Mouse (Mus musculus) midbrain, embryonic 16.5 days (tissue): ENCODE measurements at regions not wholly inside any gene's neighbourhood (a gene's known extent, or its start where the extent isn't known, plus 50 kb on each side); places are given as distances from the start of the nearest gene placed in this dataset.

Experiments used
- ATAC-seq: fragments of 200-750 bp; cut with Nextera tagmentation; 2 replicates; pipeline ENCODE4 v1.8.0; 2017; ENCODE audit warnings: moderate TSS enrichment
- H3K27ac ChIP-seq: fragments of 300-500 bp; sonication (generic); 2 replicates; pipeline ENCODE4 v1.5.1; 2014; ENCODE audit warnings: mild to moderate bottlenecking, low read length, mixed read lengths
- H3K27me3 ChIP-seq: fragments of 300-500 bp; sonication (generic); 2 replicates; pipeline ENCODE4 v1.6.1; 2014; ENCODE audit warnings: low read depth, low read length, mixed read lengths; ENCODE audit not compliant: control insufficient read depth, insufficient read depth
- H3K36me3 ChIP-seq: fragments of 300-500 bp; sonication (generic); 2 replicates; pipeline ENCODE4 v1.6.1; 2014; ENCODE audit warnings: mild to moderate bottlenecking, low read length, moderate library complexity, mixed read lengths; ENCODE audit not compliant: control insufficient read depth, insufficient read depth
- H3K4me1 ChIP-seq: fragments of 300-500 bp; sonication (generic); 2 replicates; pipeline ENCODE4 v1.6.1; 2014; ENCODE audit warnings: mild to moderate bottlenecking, low read length, mixed read lengths; ENCODE audit not compliant: control insufficient read depth, insufficient read depth
- H3K4me2 ChIP-seq: fragments of 300-500 bp; sonication (generic); 2 replicates; pipeline ENCODE4 v1.6.1; 2014; ENCODE audit warnings: mild to moderate bottlenecking, low read length, mixed read lengths
- H3K4me3 ChIP-seq: fragments of 300-500 bp; sonication (generic); 2 replicates; pipeline ENCODE4 v1.5.1; 2014; ENCODE audit warnings: low read depth, mild to moderate bottlenecking, low read length, moderate library complexity, mixed read lengths
- H3K9ac ChIP-seq: fragments of 300-500 bp; sonication (generic); 2 replicates; pipeline ENCODE4 v1.6.1; 2014; ENCODE audit warnings: low read depth, low read length, mixed read lengths
- H3K9me3 ChIP-seq: fragments of 300-500 bp; sonication (generic); replicated peaks from 2 replicates; pipeline ENCODE4 v1.6.1; 2014; ENCODE audit warnings: mild to moderate bottlenecking, low read length, mixed read lengths; ENCODE audit not compliant: control insufficient read depth, poor library complexity, severe bottlenecking
- WGBS: fragments of 180-500 bp; shearing (Covaris S2); extraction: QIAGEN DNeasy Blood & Tissue Kit; methylation state at CpG from one replicate; pipeline ENCODE4 v1.1.7; 2014; 5-methylcytosine and 5-hydroxymethylcytosine counted together

GRCm38 (mm10) chr8:82702044-82702443 lies 71.9 kb downstream of the Zfp330 start:
- H3K27me3 ChIP-seq: no peaks in the 10 kb centered on the region
- WGBS: 66% methylated on average over 1 of the region's 1 CpGs
- no peak overlapping the region for H3K4me3 ChIP-seq
- no peaks in the 10 kb centered on the region for H3K9me3 ChIP-seq
- no peaks in the 10 kb centered on the region for H3K4me1 ChIP-seq
- ATAC-seq: no peak
- H3K27ac ChIP-seq: no peak overlapping the region
- H3K4me2 ChIP-seq: no peak overlapping the region
- H3K36me3 ChIP-seq: no peaks in the 10 kb centered on the region
- no peak overlapping the region for H3K9ac ChIP-seq

DNA sequence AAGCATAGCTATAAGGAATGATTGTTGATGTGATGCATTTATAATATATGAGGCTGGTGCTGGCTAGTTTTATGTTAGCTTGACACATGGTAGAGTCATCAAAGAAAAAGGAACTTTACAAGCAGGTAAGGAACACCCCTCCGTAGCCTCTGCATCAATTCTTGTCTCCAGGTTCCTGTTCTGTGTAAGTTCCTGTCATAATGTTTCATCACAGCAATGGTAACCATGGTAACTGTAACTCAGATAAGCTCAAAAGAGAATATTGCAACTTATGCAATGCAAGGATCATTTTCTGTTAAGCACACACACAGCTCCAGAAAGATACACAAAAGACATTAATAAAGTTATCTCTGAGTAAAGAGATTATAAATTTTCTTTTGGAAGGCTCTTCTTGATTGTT lies 73.5 kb downstream of the Zfp330 start:
- Histone ChIP-seq H3K9me3 (no peaks in the 10 kb centered on the region), H3K4me1 (no peaks in the 10 kb centered on the region), H3K9ac (no peak overlapping the region), H3K27me3 (no peaks in the 10 kb centered on the region), H3K36me3 (no peaks in the 10 kb centered on the region), H3K4me2 (no peak overlapping the region), H3K4me3 (no peak overlapping the region), H3K27ac (no peak overlapping the region)
- 48% methylated on average over 1 of the region's 1 CpGs for WGBS
- ATAC-seq: peak; percentile 66

DNA sequence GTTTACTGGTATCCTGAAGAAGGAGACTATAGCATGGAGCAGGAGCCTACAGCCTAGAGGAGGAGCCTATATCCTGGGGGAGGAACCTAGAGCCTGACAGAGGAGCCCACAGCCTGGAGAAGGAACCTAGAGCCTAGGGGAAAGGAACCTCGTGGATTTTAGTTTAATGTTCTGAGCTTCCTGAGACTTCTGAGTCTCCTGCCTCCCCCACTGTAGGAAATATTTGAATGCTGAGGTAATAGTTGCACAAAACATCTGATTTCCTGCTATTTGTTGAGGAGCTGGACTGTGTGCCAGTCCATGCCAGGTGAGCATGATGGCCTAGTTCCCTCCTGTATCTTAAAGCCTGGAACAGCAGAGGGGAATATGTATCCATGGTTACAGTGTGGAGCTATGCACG lies 74.7 kb downstream of the Zfp330 start:
- Histone ChIP-seq H3K4me2 (no peak overlapping the region), H3K36me3 (no peaks in the 10 kb centered on the region), H3K4me1 (no peaks in the 10 kb centered on the region), H3K27me3 (no peaks in the 10 kb centered on the region), H3K9me3 (no peaks in the 10 kb centered on the region), H3K4me3 (no peak overlapping the region), H3K27ac (no peak overlapping the region), H3K9ac (no peak overlapping the region)
- no peak for ATAC-seq
- WGBS: 71% methylated on average over 2 of the region's 2 CpGs

GRCm38 (mm10) chr8:82698071-82698470 lies 75.9 kb downstream of the Zfp330 start:
- 65% methylated on average over 2 of the region's 2 CpGs for WGBS
- ATAC-seq: no peak
- Histone ChIP-seq H3K9me3 (no peaks in the 10 kb centered on the region), H3K27me3 (no peaks in the 10 kb centered on the region), H3K36me3 (no peaks in the 10 kb centered on the region), H3K4me3 (no peak overlapping the region), H3K9ac (no peak overlapping the region), H3K4me1 (no peaks in the 10 kb centered on the region), H3K27ac (no peak overlapping the region), H3K4me2 (no peak overlapping the region)

DNA sequence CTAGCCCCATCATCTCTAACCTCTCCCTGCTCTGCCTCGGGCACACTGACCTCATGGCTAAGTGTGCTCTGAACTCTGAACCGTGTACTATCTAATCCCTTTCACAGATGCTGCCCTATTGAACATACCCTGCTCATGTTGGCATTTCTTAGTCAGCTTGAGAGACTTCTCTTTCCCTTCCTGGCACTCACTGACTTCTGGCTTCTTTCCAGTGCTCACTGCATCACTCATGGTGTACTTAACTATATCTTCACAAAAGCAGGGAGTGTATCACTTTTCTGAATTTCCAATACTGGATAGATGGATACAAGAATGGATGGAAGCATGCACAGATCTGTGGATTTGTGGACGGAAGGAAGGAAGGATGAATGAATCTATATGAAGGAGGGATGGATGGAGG lies 80.9 kb downstream of the Zfp330 start:
- 83% methylated on average over 3 of the region's 3 CpGs for WGBS
- Histone ChIP-seq H3K27me3 (no peaks in the 10 kb centered on the region), H3K4me2 (no peak overlapping the region), H3K4me1 (no peaks in the 10 kb centered on the region), H3K36me3 (no peaks in the 10 kb centered on the region), H3K9me3 (no peaks in the 10 kb centered on the region), H3K9ac (no peak overlapping the region), H3K27ac (no peak overlapping the region), H3K4me3 (no peak overlapping the region)
- no peak for ATAC-seq

GRCm38 (mm10) chr8:82689322-82689721 lies 84.6 kb downstream of the Zfp330 start:
- Histone ChIP-seq H3K9me3 (no peaks in the 10 kb centered on the region), H3K4me3 (no peak overlapping the region), H3K27me3 (no peaks in the 10 kb centered on the region), H3K36me3 (no peaks in the 10 kb centered on the region), H3K4me2 (no peak overlapping the region), H3K4me1 (no peaks in the 10 kb centered on the region), H3K9ac (no peak overlapping the region), H3K27ac (no peak overlapping the region)
- ATAC-seq: peak; percentile 72; the same call in 1 of the 2 replicates
- 63% methylated on average over 3 of the region's 3 CpGs for WGBS

- H3K36me3 ChIP-seq: no peaks in the 10 kb centered on the region
- no peaks in the 10 kb centered on the region for H3K27me3 ChIP-seq
- no peak overlapping the region for H3K4me3 ChIP-seq
- no peak overlapping the region for H3K9ac ChIP-seq
- ATAC-seq: no peak
- no peaks in the 10 kb centered on the region for H3K4me1 ChIP-seq
- H3K4me2 ChIP-seq: no peak overlapping the region
- H3K9me3 ChIP-seq: no peaks in the 10 kb centered on the region
- 93% methylated on average over 3 of the region's 3 CpGs for WGBS
- no peak overlapping the region for H3K27ac ChIP-seq
Observed at GRCm38 (mm10) chr8:82685966-82686365, 88.0 kb downstream of the Zfp330 start.

GRCm38 (mm10) chr8:82678793-82679192 lies 95.2 kb downstream of the Zfp330 start:
- Histone ChIP-seq H3K27me3 (no peaks in the 10 kb centered on the region), H3K9ac (no peak overlapping the region), H3K4me1 (no peaks in the 10 kb centered on the region), H3K27ac (no peak overlapping the region), H3K4me3 (no peak overlapping the region), H3K36me3 (no peaks in the 10 kb centered on the region), H3K4me2 (no peak overlapping the region), H3K9me3 (no peaks in the 10 kb centered on the region)
- ATAC-seq: peak; percentile 45; the same call in 1 of the 2 replicates
- 32% methylated on average over 1 of the region's 1 CpGs for WGBS

DNA sequence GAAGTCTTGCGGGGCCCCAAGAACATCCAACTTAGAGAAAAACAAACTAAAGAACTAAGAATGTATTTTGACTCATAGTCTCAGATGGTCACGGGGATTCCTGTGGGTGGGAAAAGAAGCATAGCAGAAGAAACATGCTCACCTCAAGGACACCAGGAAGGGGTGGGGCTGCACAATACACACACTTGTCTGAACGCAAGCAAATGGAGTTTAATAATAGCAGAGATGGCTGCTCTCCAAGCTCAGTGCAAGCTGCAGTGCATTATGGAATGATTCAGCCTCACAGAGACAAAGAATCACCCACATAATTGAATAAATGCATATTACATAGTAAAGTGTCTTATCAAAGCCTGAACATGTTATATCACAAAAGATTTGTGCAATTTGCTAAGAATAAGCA lies 96.2 kb downstream of the Zfp330 start:
- Histone ChIP-seq H3K27me3 (no peaks in the 10 kb centered on the region), H3K9me3 (no peaks in the 10 kb centered on the region), H3K36me3 (no peaks in the 10 kb centered on the region), H3K4me1 (no peaks in the 10 kb centered on the region), H3K9ac (no peak overlapping the region), H3K27ac (no peak overlapping the region), H3K4me3 (no peak overlapping the region), H3K4me2 (no peak overlapping the region)
- no peak for ATAC-seq
- WGBS: 86% methylated on average over 3 of the region's 3 CpGs

- no peak for ATAC-seq
- Histone ChIP-seq H3K36me3 (no peaks in the 10 kb centered on the region), H3K9ac (no peak overlapping the region), H3K27me3 (no peaks in the 10 kb centered on the region), H3K4me1 (no peaks in the 10 kb centered on the region), H3K27ac (no peak overlapping the region), H3K9me3 (no peaks in the 10 kb centered on the region), H3K4me3 (no peak overlapping the region), H3K4me2 (no peak overlapping the region)
- 93% methylated on average over 4 of the region's 4 CpGs for WGBS
Observed at GRCm38 (mm10) chr8:82669241-82669640, 104.7 kb downstream of the Zfp330 start.
